Mouse (Mus musculus) small intestine, adult 2 months (tissue): Measurements from ENCODE around the gene Adamtsl3.

Experiments
- CTCF ChIP-seq: fragments of 200-500 bp; IDR thresholded peaks from 2 replicates; pipeline ENCODE4 v1.5.1; 2012; ENCODE audit warnings: low read depth, mild to moderate bottlenecking, control low read depth, inconsistent platforms, low read length, moderate library complexity, mixed read lengths; ENCODE audit not compliant: insufficient replicate concordance, insufficient read length; ENCODE audit errors: extremely low read depth
- POLR2A ChIP-seq: fragments of 200-500 bp; IDR thresholded peaks from 2 replicates; pipeline ENCODE4 v1.6.1; 2012; ENCODE audit warnings: low read depth, mild to moderate bottlenecking, control low read depth, inconsistent platforms, low read length, moderate library complexity

DNA sequence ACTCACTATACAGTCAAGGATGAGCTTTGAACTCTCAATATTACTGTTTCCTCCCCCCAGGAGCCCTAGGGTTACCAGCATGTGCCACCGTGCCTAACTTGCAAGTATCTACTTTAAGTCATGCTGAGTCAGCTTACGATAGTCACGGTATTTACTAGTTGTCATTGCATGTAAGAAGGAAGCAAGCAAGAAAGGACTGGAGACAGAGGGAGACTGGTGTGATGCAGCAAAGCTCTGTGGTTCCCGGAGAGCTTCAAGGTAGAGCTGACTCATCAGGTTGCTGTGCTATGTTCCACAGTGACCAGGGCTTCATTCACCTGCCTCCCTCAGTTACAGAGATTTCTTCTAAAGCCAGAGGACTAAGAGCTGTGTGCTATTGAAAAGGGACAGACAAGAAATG, 247.0 kb downstream of the Adamtsl3 start:
- TF ChIP-seq POLR2A = no peak
- no peak for TF ChIP-seq CTCF
